Mouse (Mus musculus) heart, embryonic 15.5 days (tissue): ENCODE measurements at regions not wholly inside any gene's neighbourhood (a gene's known extent, or its start where the extent isn't known, plus 50 kb on each side); places are given as distances from the start of the nearest gene placed in this dataset.

Source experiments
- ATAC-seq: fragments of 200-750 bp; cut with Nextera tagmentation; replicated peaks from 2 replicates; pipeline ENCODE4 v1.8.0; 2017; ENCODE audit warnings: low read depth, moderate TSS enrichment; ENCODE audit not compliant: insufficient number of reproducible peaks, insufficient read depth, low FRiP score
- H3K27ac ChIP-seq: fragments of 300-500 bp; sonication (generic); 2 replicates; pipeline ENCODE4 v1.5.1; 2015; ENCODE audit warnings: mild to moderate bottlenecking, inconsistent platforms
- H3K27me3 ChIP-seq: fragments of 300-500 bp; sonication (generic); 2 replicates; pipeline ENCODE4 v1.6.1; 2015; ENCODE audit warnings: inconsistent platforms
- H3K36me3 ChIP-seq: fragments of 300-500 bp; sonication (generic); 2 replicates; pipeline ENCODE4 v1.6.1; 2015; ENCODE audit warnings: mild to moderate bottlenecking, inconsistent platforms
- H3K4me1 ChIP-seq: fragments of 300-500 bp; sonication (generic); replicated peaks from 2 replicates; pipeline ENCODE4 v1.6.1; 2015; ENCODE audit warnings: inconsistent platforms
- H3K4me2 ChIP-seq: fragments of 300-500 bp; sonication (generic); 2 replicates; pipeline ENCODE4 v1.6.1; 2015; ENCODE audit warnings: inconsistent platforms, mild to moderate bottlenecking, moderate library complexity
- H3K4me3 ChIP-seq: fragments of 300-500 bp; sonication (generic); 2 replicates; pipeline ENCODE4 v1.5.1; 2015; ENCODE audit warnings: mild to moderate bottlenecking, inconsistent platforms
- H3K9ac ChIP-seq: fragments of 300-500 bp; sonication (generic); 2 replicates; pipeline ENCODE4 v1.6.1; 2015; ENCODE audit warnings: mild to moderate bottlenecking, inconsistent platforms
- H3K9me3 ChIP-seq: fragments of 300-500 bp; sonication (generic); replicated peaks from 2 replicates; pipeline ENCODE4 v1.6.1; 2016; ENCODE audit warnings: inconsistent platforms
- WGBS: fragments of 180-500 bp; shearing (Covaris S2); methylation state at CpG from one replicate; pipeline ENCODE4 v1.1.7; 2015; ENCODE audit warnings: mixed read lengths; 5-methylcytosine and 5-hydroxymethylcytosine counted together

- Histone ChIP-seq H3K9ac (no peak overlapping the region), H3K27me3 (no peaks in the 10 kb centered on the region), H3K4me1 (no peaks in the 10 kb centered on the region), H3K36me3 (no peaks in the 10 kb centered on the region), H3K27ac (no peak overlapping the region), H3K9me3 (no peaks in the 10 kb centered on the region), H3K4me3 (no peak overlapping the region), H3K4me2 (no peak overlapping the region)
- no peak for ATAC-seq
- 72% methylated on average over 3 of the region's 3 CpGs for WGBS
These were observed 91.4 kb downstream of the Rgs2 start for GRCm38 (mm10) chr1:143912586-143912985.

- no peaks in the 10 kb centered on the region for H3K4me1 ChIP-seq
- H3K36me3 ChIP-seq: no peaks in the 10 kb centered on the region
- no peak overlapping the region for H3K9ac ChIP-seq
- no peak overlapping the region for H3K4me2 ChIP-seq
- ATAC-seq: no peak
- H3K27me3 ChIP-seq: no peaks in the 10 kb centered on the region
- no peak overlapping the region for H3K27ac ChIP-seq
- H3K4me3 ChIP-seq: no peak overlapping the region
- no peaks in the 10 kb centered on the region for H3K9me3 ChIP-seq
- WGBS: 68% methylated on average over 3 of the region's 3 CpGs
These were observed 92.7 kb downstream of the Rgs2 start for GRCm38 (mm10) chr1:143911230-143911629.

GRCm38 (mm10) chr1:143910530-143910929, 93.4 kb downstream of the Rgs2 start:
- Histone ChIP-seq H3K9ac (no peak overlapping the region), H3K9me3 (no peaks in the 10 kb centered on the region), H3K36me3 (no peaks in the 10 kb centered on the region), H3K4me3 (no peak overlapping the region), H3K27ac (no peak overlapping the region), H3K27me3 (no peaks in the 10 kb centered on the region), H3K4me1 (no peaks in the 10 kb centered on the region), H3K4me2 (no peak overlapping the region)
- ATAC-seq: no peak

GRCm38 (mm10) chr1:143907312-143907711, 96.6 kb downstream of the Rgs2 start:
- WGBS: 65% methylated on average over 6 of the region's 6 CpGs
- Histone ChIP-seq H3K4me2 (no peak overlapping the region), H3K4me1 (no peaks in the 10 kb centered on the region), H3K36me3 (no peaks in the 10 kb centered on the region), H3K27ac (no peak overlapping the region), H3K9me3 (no peaks in the 10 kb centered on the region), H3K27me3 (no peaks in the 10 kb centered on the region), H3K4me3 (no peak overlapping the region), H3K9ac (no peak overlapping the region)
- ATAC-seq: no peak

GRCm38 (mm10) chr1:143906881-143907280, 97.1 kb downstream of the Rgs2 start:
- Histone ChIP-seq H3K27ac (no peak overlapping the region), H3K36me3 (no peaks in the 10 kb centered on the region), H3K4me3 (no peak overlapping the region), H3K4me2 (no peak overlapping the region), H3K9me3 (no peaks in the 10 kb centered on the region), H3K4me1 (no peaks in the 10 kb centered on the region), H3K27me3 (no peaks in the 10 kb centered on the region), H3K9ac (no peak overlapping the region)
- ATAC-seq: no peak

- Histone ChIP-seq H3K4me3 (no peak overlapping the region), H3K27me3 (no peaks in the 10 kb centered on the region), H3K9ac (no peak overlapping the region), H3K27ac (no peak overlapping the region), H3K9me3 (no peaks in the 10 kb centered on the region), H3K4me1 (no peaks in the 10 kb centered on the region), H3K36me3 (no peaks in the 10 kb centered on the region), H3K4me2 (no peak overlapping the region)
- ATAC-seq: no peak
- 81% methylated on average over 3 of the region's 3 CpGs for WGBS
These were observed 100.0 kb downstream of the Rgs2 start for GRCm38 (mm10) chr1:143903985-143904384.

GRCm38 (mm10) chr1:143903234-143903633, 100.7 kb downstream of the Rgs2 start:
- H3K9me3 ChIP-seq: no peaks in the 10 kb centered on the region
- 74% methylated on average over 5 of the region's 5 CpGs for WGBS
- H3K36me3 ChIP-seq: no peaks in the 10 kb centered on the region
- no peak overlapping the region for H3K4me3 ChIP-seq
- no peak overlapping the region for H3K27ac ChIP-seq
- H3K9ac ChIP-seq: no peak overlapping the region
- ATAC-seq: no peak
- no peak overlapping the region for H3K4me2 ChIP-seq
- no peaks in the 10 kb centered on the region for H3K27me3 ChIP-seq
- H3K4me1 ChIP-seq: no peaks in the 10 kb centered on the region

- H3K36me3 ChIP-seq: no peaks in the 10 kb centered on the region
- H3K9me3 ChIP-seq: no peaks in the 10 kb centered on the region
- ATAC-seq: no peak
- no peaks in the 10 kb centered on the region for H3K27me3 ChIP-seq
- H3K9ac ChIP-seq: no peak overlapping the region
- H3K4me1 ChIP-seq: no peaks in the 10 kb centered on the region
- no peak overlapping the region for H3K4me3 ChIP-seq
- WGBS: 73% methylated on average over 6 of the region's 6 CpGs
- no peak overlapping the region for H3K27ac ChIP-seq
- no peak overlapping the region for H3K4me2 ChIP-seq
These were observed 102.6 kb downstream of the Rgs2 start for GRCm38 (mm10) chr1:143901127-143901920.

GRCm38 (mm10) chr1:143888510-143888909, 111.4 kb downstream of the Uchl5 start:
- H3K4me3 ChIP-seq: no peak overlapping the region

GRCm38 (mm10) chr1:143888065-143888464, 111.0 kb downstream of the Uchl5 start:
- Histone ChIP-seq H3K27ac (no peak overlapping the region), H3K9ac (no peak overlapping the region), H3K9me3 (no peaks in the 10 kb centered on the region), H3K4me2 (no peak overlapping the region), H3K4me1 (peaks cover 5% of the 10 kb centered on the region; the same call in 1 of the 2 replicates), H3K36me3 (no peaks in the 10 kb centered on the region), H3K27me3 (no peaks in the 10 kb centered on the region), H3K4me3 (no peak overlapping the region)
- no peak for ATAC-seq
- 74% methylated on average over 5 of the region's 5 CpGs for WGBS

More at GRCm38 (mm10) chr1:143888510-143888909, 111.4 kb downstream of the Uchl5 start:
- Histone ChIP-seq H3K27ac (no peak overlapping the region), H3K36me3 (no peaks in the 10 kb centered on the region), H3K9me3 (no peaks in the 10 kb centered on the region), H3K4me2 (no peak overlapping the region), H3K27me3 (no peaks in the 10 kb centered on the region), H3K4me1 (peaks cover 5% of the 10 kb centered on the region; the same call in 1 of the 2 replicates), H3K9ac (no peak overlapping the region)
- 83% methylated on average over 2 of the region's 2 CpGs for WGBS
- no peak for ATAC-seq

- Histone ChIP-seq H3K9ac (no peak overlapping the region), H3K36me3 (no peaks in the 10 kb centered on the region), H3K27ac (no peak overlapping the region), H3K27me3 (no peaks in the 10 kb centered on the region), H3K4me3 (no peak overlapping the region), H3K4me2 (no peak overlapping the region), H3K4me1 (peaks cover 9% of the 10 kb centered on the region), H3K9me3 (no peaks in the 10 kb centered on the region)
- no peak for ATAC-seq
- WGBS: 52% methylated on average over 1 of the region's 1 CpGs
These were observed 108.9 kb downstream of the Uchl5 start for GRCm38 (mm10) chr1:143886014-143886413.

- WGBS: 51% methylated on average over 6 of the region's 6 CpGs
- no peak overlapping the region for H3K27ac ChIP-seq
- no peaks in the 10 kb centered on the region for H3K36me3 ChIP-seq
- no peaks in the 10 kb centered on the region for H3K9me3 ChIP-seq
- H3K4me1 ChIP-seq: peaks cover 8% of the 10 kb centered on the region
- H3K9ac ChIP-seq: no peak overlapping the region
- H3K4me3 ChIP-seq: no peak overlapping the region
- ATAC-seq: no peak
- no peak overlapping the region for H3K4me2 ChIP-seq
- no peaks in the 10 kb centered on the region for H3K27me3 ChIP-seq
These were observed 104.1 kb downstream of the Uchl5 start for GRCm38 (mm10) chr1:143881192-143881591.
